Mouse (Mus musculus) cerebellum, adult 2 months (tissue): Measurements from ENCODE around the gene Elk3.

Experiments used
- CTCF ChIP-seq: fragments of 200-500 bp; IDR thresholded peaks from 2 replicates; pipeline ENCODE4 v1.5.1; 2011; ENCODE audit warnings: low read depth, mild to moderate bottlenecking, control low read depth, low read length, moderate library complexity, borderline replicate concordance; ENCODE audit not compliant: insufficient read depth
- POLR2A ChIP-seq: fragments of 200-500 bp; IDR thresholded peaks from 2 replicates; pipeline ENCODE4 v1.6.1; 2011; ENCODE audit warnings: low read length, control low read depth, borderline replicate concordance; ENCODE audit not compliant: insufficient read depth

DNA sequence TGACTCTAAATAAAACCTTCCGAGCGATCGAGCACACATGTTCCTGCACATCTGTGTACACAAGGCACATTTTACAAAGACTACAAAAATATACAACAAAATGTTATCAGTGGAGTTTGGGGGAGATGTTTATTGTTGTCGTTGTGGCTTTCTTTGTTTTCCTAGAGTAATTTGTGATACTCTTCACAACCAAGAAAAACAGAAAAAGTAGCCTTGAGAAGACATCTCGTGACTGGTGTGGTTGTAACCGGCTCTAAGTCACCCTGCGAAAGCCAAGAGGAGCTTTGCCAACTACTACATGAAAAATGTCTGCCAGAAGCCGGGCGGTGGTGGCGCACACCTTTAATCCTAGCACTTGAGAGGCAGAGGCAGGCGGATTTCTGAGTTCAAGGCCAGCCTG lies 4.6 kb downstream of the Elk3 start:
- no peak for TF ChIP-seq POLR2A
- TF ChIP-seq CTCF = no peak
